Comparison of ENCODE assay signal across 8 mouse cellular contexts in the genomic region with DNA sequence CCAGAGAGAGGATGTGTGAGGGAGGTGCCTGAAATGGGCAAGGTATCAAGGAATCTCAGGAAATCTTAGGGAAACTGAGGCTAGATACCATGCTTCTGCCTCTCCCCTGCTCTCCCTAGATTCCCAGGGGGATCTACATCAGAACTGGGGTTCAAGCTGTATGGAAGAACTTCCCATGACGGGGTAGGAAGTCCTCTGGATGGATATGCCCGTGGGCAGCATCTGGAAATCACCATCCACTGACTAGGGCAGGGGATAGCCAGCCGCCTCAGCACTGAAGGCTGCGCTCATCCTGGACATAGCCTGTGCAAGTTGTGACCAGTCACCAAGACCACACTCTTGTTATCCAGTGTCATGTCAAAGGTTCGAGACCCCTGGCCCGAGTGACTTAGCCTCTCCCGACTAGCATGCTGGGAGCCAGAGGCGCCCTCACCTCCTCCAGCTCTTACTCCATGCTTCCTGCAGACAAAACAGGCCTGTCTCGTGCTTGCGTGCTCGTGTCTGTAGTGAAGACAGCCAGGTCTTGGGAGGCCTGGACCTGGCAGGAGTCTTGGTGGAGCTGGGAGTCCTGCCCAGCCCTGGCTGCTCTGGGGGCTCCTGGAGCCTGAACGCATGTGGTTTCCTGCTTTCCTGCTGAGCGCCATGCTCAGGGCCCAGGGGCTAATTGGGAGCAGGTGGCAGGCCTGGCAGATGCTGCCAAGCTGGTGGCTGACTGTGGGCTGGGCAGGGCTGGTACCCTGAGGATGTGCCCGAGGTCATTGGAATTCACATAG. TPM values are rescaled to one million over a fixed set of nuclear protein-coding genes. Genes with fewer than 3 reads are reported as not detected.
DNase-seq lines count a peak whose midpoint lies in the region; ATAC-seq lines count a peak whose summit lies in the region.

No protein-coding gene starts in this region.

- H3K4me1 ChIP-seq in forebrain, embryonic 15.5 days: peaks cover 43% of the 10 kb centered on the region
- H3K4me1 ChIP-seq in hindbrain, embryonic 15.5 days (replicated peaks): peaks cover 31% of the 10 kb centered on the region
- H3K4me1 ChIP-seq in midbrain, embryonic 11.5 days (ENCODE audit: control insufficient read depth, insufficient read depth, low read length): peaks cover 21% of the 10 kb centered on the region

- peak overlapping the region; percentile 90 for H3K27ac ChIP-seq in forebrain, embryonic 15.5 days (replicated peaks)
- peak overlapping the region; percentile 78 for H3K27ac ChIP-seq in hindbrain, embryonic 15.5 days (replicated peaks)
- H3K27ac ChIP-seq in midbrain, embryonic 11.5 days (ENCODE audit: low read depth, low read length): peak overlapping the region; percentile 70

- DNase-seq in left cerebral cortex, postnatal 4 days: peak; percentile 86
- no peak for DNase-seq in left cerebral cortex, postnatal 25 days (ENCODE audit: low spot score in 2 of 2)
- DNase-seq in midbrain, embryonic 11.5 days (ENCODE audit: low spot score, missing footprints): no peak
- DNase-seq in frontal cortex, postnatal 10 days (ENCODE audit: low spot score in 2 of 2): no peak
- no peak for DNase-seq in frontal cortex, adult 2 months (ENCODE audit: extremely low spot score in 1 of 2, low spot score in 1 of 2)

- peak overlapping the region; percentile 79 for H3K9ac ChIP-seq in forebrain, embryonic 15.5 days (replicated peaks)
- peak overlapping the region; percentile 75 for H3K9ac ChIP-seq in hindbrain, embryonic 15.5 days
- H3K9ac ChIP-seq in midbrain, embryonic 11.5 days (ENCODE audit: low read length): peak overlapping the region; percentile 93

- peak overlapping the region; percentile 67 for H3K4me3 ChIP-seq in forebrain, embryonic 15.5 days
- H3K4me3 ChIP-seq in hindbrain, embryonic 15.5 days: peak overlapping the region; percentile 64
- H3K4me3 ChIP-seq in midbrain, embryonic 11.5 days (ENCODE audit: low read depth, low read length): peak overlapping the region; percentile 83

- peaks cover 51% of the 10 kb centered on the region for H3K36me3 ChIP-seq in forebrain, embryonic 15.5 days
- peaks cover 36% of the 10 kb centered on the region for H3K36me3 ChIP-seq in hindbrain, embryonic 15.5 days
- H3K36me3 ChIP-seq in midbrain, embryonic 11.5 days (ENCODE audit: control insufficient read depth, insufficient read depth, low read length): peaks cover 17% of the 10 kb centered on the region

- peak overlapping the region; percentile 76 for H3K4me2 ChIP-seq in forebrain, embryonic 15.5 days (replicated peaks)
- peak overlapping the region; percentile 79 for H3K4me2 ChIP-seq in hindbrain, embryonic 15.5 days
- H3K4me2 ChIP-seq in midbrain, embryonic 11.5 days: peak overlapping the region; percentile 75

- no peaks in the 10 kb centered on the region for H3K9me3 ChIP-seq in forebrain, embryonic 15.5 days
- H3K9me3 ChIP-seq in hindbrain, embryonic 15.5 days: no peaks in the 10 kb centered on the region
- no peaks in the 10 kb centered on the region for H3K9me3 ChIP-seq in midbrain, embryonic 11.5 days (ENCODE audit: control insufficient read depth, low read length)

- H3K27me3 ChIP-seq in forebrain, embryonic 15.5 days: no peaks in the 10 kb centered on the region
- H3K27me3 ChIP-seq in hindbrain, embryonic 15.5 days: no peaks in the 10 kb centered on the region
- H3K27me3 ChIP-seq in midbrain, embryonic 11.5 days (ENCODE audit: control insufficient read depth, insufficient read depth, low read length): no peaks in the 10 kb centered on the region

- intact Hi-C loops in left cerebral cortex, postnatal 4 days (cut with DNase I): no loop called here
- intact Hi-C loops in left cerebral cortex, postnatal 25 days (cut with DNase I): no loop called here

- ATAC-seq in forebrain, embryonic 15.5 days (replicated peaks): peak; percentile 36
- peak; percentile 9; the same call in 1 of the 2 replicates for ATAC-seq in hindbrain, embryonic 15.5 days (ENCODE audit: low FRiP score, low read depth)
- ATAC-seq in midbrain, embryonic 11.5 days (ENCODE audit: low FRiP score): peak; percentile 10; the same call in 1 of the 2 replicates
- no peak for ATAC-seq in frontal cortex, adult (ENCODE audit: low TSS enrichment)

- WGBS in forebrain, embryonic 15.5 days: 34% methylated on average over 14 of the region's 14 CpGs
- WGBS in hindbrain, embryonic 15.5 days: 33% methylated on average over 14 of the region's 14 CpGs
- 59% methylated on average over 14 of the region's 14 CpGs for WGBS in midbrain, embryonic 11.5 days

RNA-seq across cellular contexts. Expression of a gene that starts 1.5 kb away (rescaled TPM):
- 10 to 100 TPM; 37.0 to 39.0 TPM for total RNA-seq in left cerebral cortex, postnatal 4 days (2021)
- total RNA-seq in left cerebral cortex, postnatal 25 days (2021): 1 to 10 TPM; 4.4 to 4.5 TPM
- 215 and 229 TPM in 2 replicates for polyA plus RNA-seq in forebrain, embryonic 15.5 days (2015; fragmentation: Nextera tagmentation; extraction: Ambion mirVana)
- polyA plus RNA-seq in hindbrain, embryonic 15.5 days (2015; fragmentation: Nextera tagmentation; extraction: Ambion mirVana): 161 and 173 TPM in 2 replicates
- 250 and 254 TPM in 2 replicates for polyA plus RNA-seq in midbrain, embryonic 11.5 days (2014; fragmentation: Nextera tagmentation; extraction: Ambion mirVana)
- 8.8 and 9.5 TPM in 2 replicates for polyA plus RNA-seq in frontal cortex, adult 2 months (2012; rRNA removed)

RNA-seq across cellular contexts. Expression of a gene that starts 25.1 kb away (rescaled TPM):
- 100 to 1,000 TPM; 237 to 241 TPM for total RNA-seq in left cerebral cortex, postnatal 4 days (2021)
- total RNA-seq in left cerebral cortex, postnatal 25 days (2021): 100 to 1,000 TPM; 162 to 171 TPM
- 123 and 127 TPM in 2 replicates for polyA plus RNA-seq in forebrain, embryonic 15.5 days (2015; fragmentation: Nextera tagmentation; extraction: Ambion mirVana)
- 181 and 193 TPM in 2 replicates for polyA plus RNA-seq in hindbrain, embryonic 15.5 days (2015; fragmentation: Nextera tagmentation; extraction: Ambion mirVana)
- 28.5 and 33.4 TPM in 2 replicates for polyA plus RNA-seq in midbrain, embryonic 11.5 days (2014; fragmentation: Nextera tagmentation; extraction: Ambion mirVana)
- polyA plus RNA-seq in frontal cortex, adult 2 months (2012; rRNA removed): 176 and 177 TPM in 2 replicates

RNA-seq across cellular contexts. Expression of a gene that starts 48.6 kb away (rescaled TPM):
- total RNA-seq in left cerebral cortex, postnatal 4 days (2021): 10 to 100 TPM; 36.7 to 37.2 TPM
- total RNA-seq in left cerebral cortex, postnatal 25 days (2021): 10 to 100 TPM; 51.4 to 62.7 TPM
- polyA plus RNA-seq in forebrain, embryonic 15.5 days (2015; fragmentation: Nextera tagmentation; extraction: Ambion mirVana): 8.3 and 10.2 TPM in 2 replicates
- polyA plus RNA-seq in hindbrain, embryonic 15.5 days (2015; fragmentation: Nextera tagmentation; extraction: Ambion mirVana): 6.2 and 7.7 TPM in 2 replicates
- 6.3 and 8.3 TPM in 2 replicates for polyA plus RNA-seq in midbrain, embryonic 11.5 days (2014; fragmentation: Nextera tagmentation; extraction: Ambion mirVana)
- 70.4 and 80.2 TPM in 2 replicates for polyA plus RNA-seq in frontal cortex, adult 2 months (2012; rRNA removed)

RNA-seq across cellular contexts. Expression of a gene that starts 50.7 kb away (rescaled TPM):
- total RNA-seq in left cerebral cortex, postnatal 4 days (2021): 100 to 1,000 TPM; 174 to 177 TPM
- total RNA-seq in left cerebral cortex, postnatal 25 days (2021): 100 to 1,000 TPM; 187 to 191 TPM
- polyA plus RNA-seq in forebrain, embryonic 15.5 days (2015; fragmentation: Nextera tagmentation; extraction: Ambion mirVana): 428 and 441 TPM in 2 replicates
- polyA plus RNA-seq in hindbrain, embryonic 15.5 days (2015; fragmentation: Nextera tagmentation; extraction: Ambion mirVana): 480 TPM in 2 replicates
- 411 and 422 TPM in 2 replicates for polyA plus RNA-seq in midbrain, embryonic 11.5 days (2014; fragmentation: Nextera tagmentation; extraction: Ambion mirVana)
- 282 and 283 TPM in 2 replicates for polyA plus RNA-seq in frontal cortex, adult 2 months (2012; rRNA removed)

Comparison
In these comparisons a context has a peak if more than half of its experiments do, and no peak if none do; other contexts are left out.
1. RNA of a gene that starts 1.5 kb away (polyA plus RNA-seq): 250 to 254 TPM in midbrain, embryonic 11.5 days, 215 to 229 TPM in forebrain, embryonic 15.5 days and 161 to 173 TPM in hindbrain, embryonic 15.5 days; 8.8 to 9.5 TPM in frontal cortex, adult 2 months; every median in the first group is over 10 times any median in the second.
2. Peak in every context shown above with its lines, with median percentiles within 50 percentile points of each other: H3K27ac ChIP-seq, H3K4me2 ChIP-seq, H3K4me3 ChIP-seq and H3K9ac ChIP-seq.